Mouse (Mus musculus) olfactory bulb, adult 2 months (tissue): ENCODE measurements around the gene Trp53.

Source experiments
- CTCF ChIP-seq: fragments of 200-500 bp; IDR thresholded peaks from 2 replicates; pipeline ENCODE4 v1.5.1; 2012; ENCODE audit warnings: low read depth, mild to moderate bottlenecking, low read length, moderate library complexity; ENCODE audit not compliant: insufficient read depth
- POLR2A ChIP-seq: fragments of 200-500 bp; IDR thresholded peaks from 2 replicates; pipeline ENCODE4 v1.6.1; 2012; ENCODE audit warnings: mild to moderate bottlenecking, low read depth, low read length, moderate library complexity; ENCODE audit not compliant: insufficient read depth

DNA sequence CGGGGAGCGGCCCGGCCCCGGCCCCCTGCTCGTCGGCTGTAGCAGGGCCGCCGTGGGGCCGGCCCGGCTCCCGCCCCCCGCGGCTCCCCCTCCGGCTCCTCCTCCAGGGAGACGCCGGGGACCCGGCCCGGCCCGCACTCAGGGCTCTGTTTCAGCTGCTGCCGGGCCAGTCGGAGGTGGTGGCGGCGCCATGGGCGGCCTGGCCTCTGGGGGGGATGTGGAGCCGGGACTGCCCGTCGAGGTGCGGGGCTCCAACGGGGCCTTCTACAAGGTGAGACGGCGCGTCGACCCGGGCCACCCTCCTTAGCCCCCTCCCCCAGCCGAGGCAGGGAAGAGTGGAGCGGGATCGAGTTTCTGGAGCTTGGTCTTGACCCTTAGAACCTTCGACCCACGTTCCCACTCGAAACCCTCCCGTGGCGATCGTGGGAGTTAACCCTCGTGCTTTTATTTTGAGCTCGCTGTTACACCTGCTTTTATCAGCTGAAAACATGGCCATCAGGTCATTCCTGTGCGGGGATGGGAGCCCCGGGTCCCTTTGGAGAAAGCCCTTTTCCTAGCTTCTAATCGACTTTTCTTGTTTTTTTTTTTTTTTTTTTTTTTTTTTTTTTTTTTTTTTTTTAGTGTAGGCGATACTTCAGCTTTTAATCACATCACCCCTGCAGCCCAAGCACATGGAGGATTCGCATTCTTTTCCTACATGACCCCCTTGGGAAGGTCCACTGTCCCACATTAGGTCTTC is 53.1 kb downstream of the Trp53 start:
- no peak for TF ChIP-seq POLR2A
- TF ChIP-seq CTCF, result no peak
